Mouse (Mus musculus): Measurements from ENCODE around the gene Rnf207. TPM values are rescaled to one million over a fixed set of nuclear protein-coding genes. Genes with fewer than 3 reads are reported as not detected.
A peak's percentile ranks its signal among the peaks of the same experiment; 100 is the strongest.

Rnf207 gene
- total and polyA plus RNA-seq, 3 experiments = 0.51 TPM; not detected in 2

- Histone ChIP-seq H3K27ac (ENCODE audit: insufficient read depth, low read depth) (no peak overlapping the region), H3K9ac (ENCODE audit: insufficient read depth, low read depth) (no peak overlapping the region), H3K4me2 (ENCODE audit: insufficient read depth, low read depth, poor library complexity, severe bottlenecking) (no peak overlapping the region), H3K9me3 (replicated peaks; ENCODE audit: low read length) (no peaks in the 10 kb centered on the region), H3K4me3 (replicated peaks in 1 of 3; ENCODE audit: low read depth in 2 of 3, low read length in 2 of 3, poor library complexity in 1 of 3) (no peak overlapping the region), H3K79me2 (replicated peaks; ENCODE audit: control insufficient read depth, extremely low read depth, insufficient read depth, poor library complexity, severe bottlenecking) (peaks cover 5% of the 10 kb centered on the region; the same call in 1 of the 2 replicates), H3K36me3 (replicated peaks in 1 of 2; ENCODE audit: control insufficient read depth in 1 of 2, insufficient read depth in 1 of 2, low read length in 1 of 2) (peaks cover under 1 to 2% of the 10 kb centered on the region in 2 experiments), H3K4me1 (ENCODE audit: control insufficient read depth in 1 of 2, insufficient read depth in 2 of 2) (peaks cover 18 to 59% of the 10 kb centered on the region in 2 experiments), H3K27me3 (replicated peaks) (peaks cover 48% of the 10 kb centered on the region)
- dilution Hi-C loops (cut with MboI; ENCODE audit: extremely low pct_ligation_motif_present, extremely low pct_unique_long_range_greater_than_20kb, low sequenced_read_pairs) = no loop called here
- no peak for DNase-seq (ENCODE audit: extremely low read depth)
- no peak for TF ChIP-seq JUN (IDR thresholded peaks at IDR 0.05; ENCODE audit: insufficient read depth, low read depth, low read length)
- peak in 1 of 2 experiments; percentile 46; a peak in 2 of 4 replicates for TF ChIP-seq CTCF (conservative IDR thresholded peaks at IDR 0.05 in 1 of 2, IDR thresholded peaks at IDR 0.05 in 1 of 2; ENCODE audit: low read depth in 2 of 2, low read length in 2 of 2)
- in situ Hi-C loops (cut with MboI; ENCODE audit: low pct_ligation_motif_present, low pct_unique_long_range_greater_than_20kb, low sequenced_read_pairs) = loop anchor here (5.0 to 25.0 kb wide), 3 partner anchors 82 to 1818 kb away; no protein-coding TSS in a partner anchor
These were observed 24.4 kb downstream of the Rnf207 start for GRCm38 (mm10) chr4:152294188-152294929.

- Histone ChIP-seq H3K4me2 (ENCODE audit: insufficient read depth, low read depth, poor library complexity, severe bottlenecking) (no peak overlapping the region), H3K4me1 (ENCODE audit: control insufficient read depth in 1 of 2, insufficient read depth in 2 of 2) (peaks cover 10 to 43% of the 10 kb centered on the region in 2 experiments), H3K79me2 (replicated peaks; ENCODE audit: control insufficient read depth, extremely low read depth, insufficient read depth, poor library complexity, severe bottlenecking) (no peaks in the 10 kb centered on the region), H3K4me3 (replicated peaks in 1 of 3; ENCODE audit: low read depth in 2 of 3, low read length in 2 of 3, poor library complexity in 1 of 3) (no peak overlapping the region), H3K9me3 (replicated peaks; ENCODE audit: low read length) (no peaks in the 10 kb centered on the region), H3K9ac (ENCODE audit: insufficient read depth, low read depth) (no peak overlapping the region), H3K27ac (ENCODE audit: insufficient read depth, low read depth) (no peak overlapping the region), H3K27me3 (replicated peaks) (peaks cover 59% of the 10 kb centered on the region), H3K36me3 (replicated peaks in 1 of 2; ENCODE audit: control insufficient read depth in 1 of 2, insufficient read depth in 1 of 2, low read length in 1 of 2) (no peaks in the 10 kb centered on the region)
- DNase-seq (ENCODE audit: extremely low read depth) = no peak
- in situ Hi-C loops (cut with MboI; ENCODE audit: low pct_ligation_motif_present, low pct_unique_long_range_greater_than_20kb, low sequenced_read_pairs) (loop anchor here (5.0 to 25.0 kb wide), 3 partner anchors 80 to 1820 kb away; no protein-coding TSS in a partner anchor), dilution Hi-C loops (cut with MboI; ENCODE audit: extremely low pct_ligation_motif_present, extremely low pct_unique_long_range_greater_than_20kb, low sequenced_read_pairs) (no loop called here)
- TF ChIP-seq JUN (IDR thresholded peaks at IDR 0.05; ENCODE audit: insufficient read depth, low read depth, low read length) = no peak
- no peak for TF ChIP-seq BHLHE40 (IDR thresholded peaks at IDR 0.05; ENCODE audit: low read depth, low read length)
- TF ChIP-seq POLR2AphosphoS2 (IDR thresholded peaks at IDR 0.05; ENCODE audit: low read depth, low read length) = no peak
- TF ChIP-seq CHD1 (IDR thresholded peaks at IDR 0.05; ENCODE audit: low read depth, low read length) = no peak
These were observed 26.6 kb downstream of the Rnf207 start for GRCm38 (mm10) chr4:152292102-152292765.

GRCm38 (mm10) chr4:152291562-152291961, 27.2 kb downstream of the Rnf207 start, which contains the start of gene Hes3:
Gene Hes3, minus strand, starts transcription at chr4:152291662.
- H3K4me3 ChIP-seq (replicated peaks in 1 of 3; ENCODE audit: low read depth in 2 of 3, low read length in 2 of 3, poor library complexity in 1 of 3) = peak within 1 kb of the TSS in 1 of 3 experiments; percentile 9
- no peak for DNase-seq (ENCODE audit: extremely low read depth)
- in situ Hi-C loops (cut with MboI; ENCODE audit: low pct_ligation_motif_present, low pct_unique_long_range_greater_than_20kb, low sequenced_read_pairs) = loop anchor here (5.0 to 25.0 kb wide), 3 partner anchors 79 to 1821 kb away; no protein-coding TSS in a partner anchor
- dilution Hi-C loops (cut with MboI; ENCODE audit: extremely low pct_ligation_motif_present, extremely low pct_unique_long_range_greater_than_20kb, low sequenced_read_pairs) = no loop called here
- no peak within 1 kb of the TSS for H3K27ac ChIP-seq (ENCODE audit: insufficient read depth, low read depth)
- no peak within 1 kb of the TSS for H3K9ac ChIP-seq (ENCODE audit: insufficient read depth, low read depth)
- no peaks in the 10 kb centered on the region for H3K9me3 ChIP-seq (replicated peaks; ENCODE audit: low read length)
- no peaks in the 10 kb centered on the region for H3K79me2 ChIP-seq (replicated peaks; ENCODE audit: control insufficient read depth, extremely low read depth, insufficient read depth, poor library complexity, severe bottlenecking)
- no peaks in the 10 kb centered on the region for H3K36me3 ChIP-seq (replicated peaks in 1 of 2; ENCODE audit: control insufficient read depth in 1 of 2, insufficient read depth in 1 of 2, low read length in 1 of 2)
- no peak for TF ChIP-seq NELFE (IDR thresholded peaks at IDR 0.05; ENCODE audit: low read depth, low read length)
- no peak for TF ChIP-seq USF2 (conservative IDR thresholded peaks at IDR 0.05; ENCODE audit: low read depth, low read length)
- no peak for TF ChIP-seq TBP (conservative IDR thresholded peaks at IDR 0.05; ENCODE audit: low read depth, low read length)
- TF ChIP-seq IRF4 (IDR thresholded peaks at IDR 0.05; ENCODE audit: low read depth, low read length) = no peak
- TF ChIP-seq SMC3 (IDR thresholded peaks at IDR 0.05; ENCODE audit: low read depth, low read length) = no peak
- TF ChIP-seq MYC (IDR thresholded peaks at IDR 0.05; ENCODE audit: low read depth, low read length) = no peak
- no peak for TF ChIP-seq MXI1 (IDR thresholded peaks at IDR 0.05; ENCODE audit: low read depth, low read length)
- TF ChIP-seq EP300 (IDR thresholded peaks at IDR 0.05; ENCODE audit: low read length) = no peak
- TF ChIP-seq RAD21 (IDR thresholded peaks at IDR 0.05; ENCODE audit: low read depth, low read length) = no peak
- no peak for TF ChIP-seq HCFC1 (IDR thresholded peaks at IDR 0.05; ENCODE audit: low read depth, low read length)
- H3K4me2 ChIP-seq (ENCODE audit: insufficient read depth, low read depth, poor library complexity, severe bottlenecking) = peak within 1 kb of the TSS; percentile 68
- H3K27me3 ChIP-seq (replicated peaks) = peaks cover 64% of the 10 kb centered on the region
- H3K4me1 ChIP-seq (ENCODE audit: control insufficient read depth in 1 of 2, insufficient read depth in 2 of 2) = peaks cover 10 to 43% of the 10 kb centered on the region in 2 experiments
